Mouse (Mus musculus) midbrain, postnatal 0 days (tissue): ENCODE measurements around the gene Sh3tc1. TPM values are rescaled to one million over a fixed set of nuclear protein-coding genes. Genes with fewer than 3 reads are reported as not detected.
A peak's percentile ranks its signal among the peaks of the same experiment; 100 is the strongest.

Experiments used
- ATAC-seq: fragments of 200-750 bp; cut with Nextera tagmentation; 2 replicates; pipeline ENCODE4 v1.8.0; 2017; ENCODE audit warnings: moderate number of reproducible peaks, mild to moderate bottlenecking, moderate TSS enrichment, moderate library complexity; ENCODE audit not compliant: low FRiP score
- DNase-seq: peaks from one replicate; pipeline ENCODE4 v3.0.0-alpha.2; 2015; ENCODE audit warnings: low spot score
- H3K27ac ChIP-seq: fragments of 300-500 bp; sonication (generic); 2 replicates; pipeline ENCODE4 v1.5.1; 2014; ENCODE audit warnings: low read depth, mild to moderate bottlenecking, low read length, mixed read lengths
- H3K27me3 ChIP-seq: fragments of 300-500 bp; sonication (generic); 2 replicates; pipeline ENCODE4 v1.6.1; 2014; ENCODE audit warnings: low read length, control low read depth, mixed read lengths; ENCODE audit not compliant: insufficient read depth
- H3K36me3 ChIP-seq: fragments of 300-500 bp; sonication (generic); 2 replicates; pipeline ENCODE4 v1.6.1; 2014; ENCODE audit warnings: low read length, control low read depth, mixed read lengths; ENCODE audit not compliant: insufficient read depth
- H3K4me1 ChIP-seq: fragments of 300-500 bp; sonication (generic); 2 replicates; pipeline ENCODE4 v1.6.1; 2014; ENCODE audit warnings: mild to moderate bottlenecking, control low read depth, antibody characterized with exemption, low read length, mixed read lengths; ENCODE audit not compliant: insufficient read depth
- H3K4me2 ChIP-seq: fragments of 300-500 bp; sonication (generic); 2 replicates; pipeline ENCODE4 v1.6.1; 2014; ENCODE audit warnings: low read depth, mild to moderate bottlenecking, low read length, mixed read lengths; ENCODE audit not compliant: poor library complexity, severe bottlenecking
- H3K4me3 ChIP-seq: fragments of 300-500 bp; sonication (generic); 2 replicates; pipeline ENCODE4 v1.5.1; 2014; ENCODE audit warnings: low read depth, mild to moderate bottlenecking, low read length, moderate library complexity
- H3K9ac ChIP-seq: fragments of 300-500 bp; sonication (generic); replicated peaks from 2 replicates; pipeline ENCODE4 v1.6.1; 2014; ENCODE audit warnings: mild to moderate bottlenecking, low read length, moderate library complexity, mixed read lengths; ENCODE audit not compliant: poor library complexity, severe bottlenecking
- H3K9me3 ChIP-seq: fragments of 300-500 bp; sonication (generic); 2 replicates; pipeline ENCODE4 v1.6.1; 2016; ENCODE audit warnings: low read length, control low read depth
- CTCF ChIP-seq: IDR thresholded peaks from 2 replicates; pipeline ENCODE4 v1.5.1; 2016; ENCODE audit warnings: antibody characterized with exemption, mild to moderate bottlenecking
- WGBS: fragments of 180-500 bp; shearing (Covaris S2); extraction: QIAGEN DNeasy Blood & Tissue Kit; methylation state at CpG from one replicate; pipeline ENCODE4 v1.1.7; 2014; 5-methylcytosine and 5-hydroxymethylcytosine counted together
- polyA plus RNA-seq: library from polyadenylated mRNA; unstranded; fragments of >200 nt; fragmentation: Nextera tagmentation; extraction: Ambion mirVana; gene quantifications from 2 replicates; pipeline ENCODE4 v1.2.1, GENCODE M21; 2015
- total RNA-seq: library from RNA; depleted of rRNA; stranded (reverse); fragments of >200 nt; gene quantifications from 2 replicates; pipeline ENCODE4 v1.2.3, GENCODE M21; 2014

Sh3tc1 gene
- total and polyA plus RNA-seq, 2 experiments from 2014 or later, result 1.8 to 1.9 TPM

DNA sequence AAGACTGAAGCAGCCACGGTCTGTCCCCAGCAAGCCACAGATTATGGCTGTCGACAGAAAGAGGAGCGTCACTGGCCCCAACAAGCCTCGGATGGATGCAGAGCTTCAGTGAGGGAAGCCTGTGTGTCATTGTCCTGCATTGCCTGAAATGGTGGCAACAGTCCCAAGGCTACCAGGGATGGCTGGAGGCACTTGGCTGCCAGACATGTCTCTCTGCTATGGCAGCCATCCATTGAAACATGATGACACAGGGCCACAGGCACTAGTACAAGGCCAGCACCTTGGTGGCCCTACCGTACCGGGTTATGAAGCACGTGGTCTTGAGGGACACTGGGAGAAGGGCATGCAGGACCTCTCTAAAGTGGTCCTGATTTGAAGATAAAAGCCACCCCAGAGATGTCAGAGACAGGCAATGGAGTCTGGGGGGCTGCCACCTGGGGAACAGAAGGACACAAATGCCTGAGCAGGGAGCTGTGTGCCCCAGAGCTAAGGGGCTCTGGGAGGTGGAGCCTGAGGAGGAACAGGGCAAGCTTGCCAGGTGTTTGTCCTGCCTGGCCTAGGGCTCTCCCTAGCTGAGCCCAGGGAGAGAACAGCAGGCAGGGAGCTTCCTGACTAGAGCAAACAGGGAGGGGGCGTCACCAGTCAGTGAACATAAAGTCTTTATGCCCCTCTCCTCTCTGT lies 49.2 kb downstream of the Sh3tc1 start:
- no peak overlapping the region for H3K9ac ChIP-seq
- ATAC-seq (no peak), DNase-seq (no peak)
- no peak overlapping the region for H3K27ac ChIP-seq
- no peak overlapping the region for H3K4me2 ChIP-seq
- no peaks in the 10 kb centered on the region for H3K9me3 ChIP-seq
- no peak overlapping the region for H3K4me3 ChIP-seq
- H3K36me3 ChIP-seq, result no peaks in the 10 kb centered on the region
- WGBS, result 84% methylated on average over 8 of the region's 8 CpGs
- H3K4me1 ChIP-seq, result no peaks in the 10 kb centered on the region
- TF ChIP-seq CTCF, result no peak
- no peaks in the 10 kb centered on the region for H3K27me3 ChIP-seq

DNA sequence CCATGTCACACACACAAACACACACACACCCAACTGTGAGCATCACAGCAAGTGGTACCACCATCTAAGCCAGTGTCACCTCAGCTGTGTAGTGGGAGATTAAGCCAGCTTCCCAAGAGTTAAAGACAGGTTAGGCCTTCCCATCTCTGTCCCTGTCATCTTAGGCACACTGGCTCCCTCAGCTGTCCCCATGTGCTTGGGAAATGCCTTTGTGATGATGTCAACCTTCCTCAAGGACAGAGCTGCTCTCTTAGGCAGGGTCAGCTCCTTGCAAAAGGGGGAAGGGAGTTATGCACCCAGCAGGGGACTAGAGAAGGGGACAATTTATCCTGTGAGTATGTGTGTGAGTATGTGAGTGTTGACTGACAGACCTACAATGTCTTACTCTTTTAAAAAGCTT lies 50.4 kb downstream of the Sh3tc1 start:
- no peak overlapping the region for H3K4me3 ChIP-seq
- ATAC-seq, result no peak
- no peaks in the 10 kb centered on the region for H3K4me1 ChIP-seq
- H3K4me2 ChIP-seq, result no peak overlapping the region
- no peak for TF ChIP-seq CTCF
- DNase-seq, result no peak
- no peaks in the 10 kb centered on the region for H3K27me3 ChIP-seq
- no peaks in the 10 kb centered on the region for H3K9me3 ChIP-seq
- no peaks in the 10 kb centered on the region for H3K36me3 ChIP-seq
- H3K9ac ChIP-seq, result no peak overlapping the region
- H3K27ac ChIP-seq, result no peak overlapping the region

DNA sequence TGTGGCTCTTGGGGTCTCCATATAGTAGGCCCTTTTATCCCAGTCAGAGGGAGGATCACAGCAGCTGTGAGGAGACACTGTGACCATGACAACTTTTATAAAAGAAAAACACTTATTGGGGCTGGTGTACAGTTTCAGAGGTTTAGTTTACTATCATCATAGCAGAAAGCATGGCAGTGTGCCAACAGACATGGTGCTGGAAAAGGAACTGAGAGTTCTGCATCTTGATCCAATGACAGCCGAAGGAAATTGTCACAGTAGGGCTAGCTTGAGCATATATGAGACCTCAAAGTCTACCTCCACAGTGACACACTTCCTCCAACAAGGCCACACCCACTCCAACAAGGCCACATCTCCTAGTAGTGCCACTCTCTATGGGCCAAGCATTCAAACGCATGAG lies 50.9 kb downstream of the Sh3tc1 start:
- H3K4me3 ChIP-seq, result no peak overlapping the region
- no peak for ATAC-seq
- no peaks in the 10 kb centered on the region for H3K36me3 ChIP-seq
- no peaks in the 10 kb centered on the region for H3K27me3 ChIP-seq
- WGBS, result 82% methylated on average over 2 of the region's 2 CpGs
- no peaks in the 10 kb centered on the region for H3K4me1 ChIP-seq
- no peaks in the 10 kb centered on the region for H3K9me3 ChIP-seq
- no peak overlapping the region for H3K27ac ChIP-seq
- H3K9ac ChIP-seq, result no peak overlapping the region
- DNase-seq, result no peak
- TF ChIP-seq CTCF, result no peak
- no peak overlapping the region for H3K4me2 ChIP-seq

DNA sequence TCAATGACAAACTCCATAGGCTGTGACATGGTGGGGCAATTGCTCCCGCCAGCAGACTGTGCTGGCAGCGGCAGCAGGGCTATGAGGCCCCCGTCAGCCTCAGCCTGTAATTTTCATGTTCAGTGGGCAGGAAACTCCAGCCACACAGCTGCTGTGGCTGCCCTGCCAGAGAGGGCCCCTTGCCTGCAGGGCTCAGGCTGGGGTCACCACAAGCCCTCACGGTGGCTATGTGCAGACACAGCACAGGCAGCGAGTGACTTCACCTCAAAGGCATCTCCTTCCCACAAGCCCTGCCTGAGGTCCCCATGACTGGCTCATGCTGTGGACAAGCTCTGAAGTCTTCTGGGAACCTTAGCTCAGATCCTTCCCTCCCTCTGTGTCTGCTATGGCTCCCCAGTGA lies 52.7 kb downstream of the Sh3tc1 start:
- H3K36me3 ChIP-seq, result no peaks in the 10 kb centered on the region
- H3K27me3 ChIP-seq, result no peaks in the 10 kb centered on the region
- no peak overlapping the region for H3K9ac ChIP-seq
- H3K9me3 ChIP-seq, result no peaks in the 10 kb centered on the region
- DNase-seq (peak; percentile 48), ATAC-seq (no peak)
- no peak overlapping the region for H3K4me2 ChIP-seq
- H3K4me1 ChIP-seq, result no peaks in the 10 kb centered on the region
- H3K4me3 ChIP-seq, result no peak overlapping the region
- no peak for TF ChIP-seq CTCF
- H3K27ac ChIP-seq, result no peak overlapping the region
- 67% methylated on average over 5 of the region's 5 CpGs for WGBS

DNA sequence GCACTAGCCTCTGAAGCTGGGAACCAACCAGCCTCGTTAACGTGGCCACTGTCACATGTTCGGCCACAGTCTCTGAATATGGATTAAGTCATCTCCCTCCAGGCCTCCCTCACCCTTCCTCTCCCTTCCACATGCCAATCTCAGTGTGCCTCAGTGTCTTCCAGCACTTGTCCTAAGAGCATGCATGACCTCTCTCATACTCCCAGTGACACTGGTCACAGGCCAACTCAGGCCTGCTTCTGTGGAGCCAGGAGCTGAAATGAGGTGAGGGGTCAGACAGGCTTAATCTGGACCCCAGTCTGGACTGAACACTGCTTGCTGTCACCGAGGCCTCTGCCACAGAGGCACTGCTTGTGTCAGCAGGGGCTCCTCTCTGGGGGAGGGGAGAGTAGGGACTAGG lies 53.5 kb downstream of the Sh3tc1 start:
- Histone ChIP-seq H3K9ac (no peak overlapping the region), H3K4me1 (no peaks in the 10 kb centered on the region), H3K4me3 (no peak overlapping the region), H3K4me2 (no peak overlapping the region), H3K36me3 (no peaks in the 10 kb centered on the region), H3K27me3 (no peaks in the 10 kb centered on the region), H3K9me3 (no peaks in the 10 kb centered on the region), H3K27ac (no peak overlapping the region)
- ATAC-seq (no peak), DNase-seq (no peak)
- no peak for TF ChIP-seq CTCF
- 55% methylated on average over 4 of the region's 4 CpGs for WGBS

DNA sequence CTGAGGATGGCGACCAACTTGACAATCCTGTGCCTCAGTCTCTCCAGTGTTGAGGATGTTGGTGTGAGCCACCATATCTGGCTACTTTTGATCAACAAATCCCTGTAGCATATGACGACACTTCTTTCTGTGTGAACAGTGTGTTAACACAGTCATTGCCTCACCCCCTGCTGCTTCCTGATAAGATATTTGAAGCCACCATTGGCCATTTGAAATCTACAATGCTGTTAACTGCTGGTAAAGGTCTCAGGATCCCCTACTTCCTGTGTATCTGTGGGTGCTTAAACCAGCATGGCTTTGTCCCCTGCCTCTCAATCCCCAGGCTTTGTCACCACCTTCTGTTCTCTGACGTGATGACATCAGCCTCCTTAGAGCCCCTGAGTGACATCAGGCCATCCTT lies 54.7 kb downstream of the Sh3tc1 start:
- TF ChIP-seq CTCF, result no peak
- no peak for ATAC-seq
- 63% methylated on average over 3 of the region's 3 CpGs for WGBS
- Histone ChIP-seq H3K27me3 (peaks cover 1% of the 10 kb centered on the region), H3K36me3 (no peaks in the 10 kb centered on the region), H3K4me3 (no peak overlapping the region), H3K27ac (no peak overlapping the region), H3K9ac (no peak overlapping the region), H3K4me1 (no peaks in the 10 kb centered on the region), H3K4me2 (no peak overlapping the region), H3K9me3 (no peaks in the 10 kb centered on the region)
- no peak for DNase-seq
